Mouse (Mus musculus) heart, embryonic 11.5 days (tissue): ENCODE results near the gene Sema3b. TPM values are rescaled to one million over a fixed set of nuclear protein-coding genes. Genes with fewer than 3 reads are reported as not detected.

Source experiments
- ATAC-seq: fragments of 200-750 bp; cut with Nextera tagmentation; replicated peaks from 2 replicates; pipeline ENCODE4 v1.8.0; 2017; ENCODE audit warnings: moderate library complexity; ENCODE audit not compliant: insufficient number of reproducible peaks, low FRiP score, low TSS enrichment
- H3K27ac ChIP-seq: fragments of 300-500 bp; sonication (generic); 2 replicates; pipeline ENCODE4 v1.5.1; 2014; ENCODE audit warnings: mild to moderate bottlenecking, low read depth, low read length
- H3K27me3 ChIP-seq: fragments of 300-500 bp; sonication (generic); 2 replicates; pipeline ENCODE4 v1.6.1; 2014; ENCODE audit warnings: mild to moderate bottlenecking, low read length, mixed read lengths; ENCODE audit not compliant: control insufficient read depth, insufficient read depth
- H3K36me3 ChIP-seq: fragments of 300-500 bp; sonication (generic); 2 replicates; pipeline ENCODE4 v1.6.1; 2014; ENCODE audit warnings: mild to moderate bottlenecking, low read length, moderate library complexity, mixed read lengths; ENCODE audit not compliant: control insufficient read depth, insufficient read depth
- H3K4me1 ChIP-seq: fragments of 300-500 bp; sonication (generic); 2 replicates; pipeline ENCODE4 v1.6.1; 2014; ENCODE audit warnings: low read length; ENCODE audit not compliant: control insufficient read depth, insufficient read depth
- H3K4me2 ChIP-seq: fragments of 300-500 bp; sonication (generic); 2 replicates; pipeline ENCODE4 v1.6.1; 2014; ENCODE audit warnings: mild to moderate bottlenecking, moderate library complexity
- H3K4me3 ChIP-seq: fragments of 300-500 bp; sonication (generic); 2 replicates; pipeline ENCODE4 v1.5.1; 2014; ENCODE audit warnings: low read depth, low read length
- H3K9ac ChIP-seq: fragments of 300-500 bp; sonication (generic); 2 replicates; pipeline ENCODE4 v1.6.1; 2014; ENCODE audit warnings: mild to moderate bottlenecking, low read depth, low read length, moderate library complexity
- H3K9me3 ChIP-seq: fragments of 300-500 bp; sonication (generic); replicated peaks from 2 replicates; pipeline ENCODE4 v1.6.1; 2016; ENCODE audit warnings: low read length; ENCODE audit not compliant: control insufficient read depth
- WGBS: fragments of 180-500 bp; shearing (Covaris S2); extraction: QIAGEN DNeasy Blood & Tissue Kit; methylation state at CpG from one replicate; pipeline ENCODE4 v1.1.7; 2014; ENCODE audit not compliant: insufficient replicate concordance; 5-methylcytosine and 5-hydroxymethylcytosine counted together
- polyA plus RNA-seq: library from polyadenylated mRNA; unstranded; fragments of >200 nt; fragmentation: Nextera tagmentation; extraction: Ambion mirVana; gene quantifications from 2 replicates; pipeline ENCODE4 v1.2.1, GENCODE M21; 2014

The Sema3b gene
- polyA plus RNA-seq, 1 experiment from 2014 or later = 5.1 TPM

GRCm38 (mm10) chr9:107635279-107636028 is 26.4 kb upstream of the Sema3b start, which contains the start of gene Gnai2:
Gene Gnai2 (minus strand): TSS chr9:107635367.
- Histone ChIP-seq H3K4me2 (peak within 1 kb of the TSS; percentile 100), H3K36me3 (no peaks in the 10 kb centered on the region; the same call in 1 of the 2 replicates), H3K9ac (peak within 1 kb of the TSS; percentile 94), H3K9me3 (no peaks in the 10 kb centered on the region), H3K4me1 (peaks cover 44% of the 10 kb centered on the region), H3K27ac (peak within 1 kb of the TSS; percentile 90), H3K4me3 (peak within 1 kb of the TSS; percentile 97), H3K27me3 (no peaks in the 10 kb centered on the region)
- ATAC-seq = peak; percentile 93
- 3% methylated on average over 38 of the region's 38 CpGs for WGBS

GRCm38 (mm10) chr9:107634406-107635278 is 25.6 kb upstream of the Sema3b start:
- ATAC-seq = 0 out of 2 replicates have a peak, but pooled peaks have one; percentile 0

GRCm38 (mm10) chr9:107633661-107634405 is 24.8 kb upstream of the Sema3b start:
- ATAC-seq = no peak
- Histone ChIP-seq H3K27me3 (no peaks in the 10 kb centered on the region), H3K4me1 (peaks cover 60% of the 10 kb centered on the region), H3K4me2 (peak overlapping the region; percentile 100), H3K4me3 (peak overlapping the region; percentile 97), H3K9me3 (no peaks in the 10 kb centered on the region), H3K27ac (peak overlapping the region; percentile 90), H3K36me3 (no peaks in the 10 kb centered on the region; the same call in 1 of the 2 replicates), H3K9ac (peak overlapping the region; percentile 94)
- WGBS = 2% methylated on average over 15 of the region's 15 CpGs

More at GRCm38 (mm10) chr9:107634406-107635278, 25.6 kb upstream of the Sema3b start:
- Histone ChIP-seq H3K27ac (peak overlapping the region; percentile 90), H3K9ac (peak overlapping the region; percentile 94), H3K27me3 (no peaks in the 10 kb centered on the region), H3K4me3 (peak overlapping the region; percentile 97), H3K36me3 (no peaks in the 10 kb centered on the region; the same call in 1 of the 2 replicates), H3K9me3 (no peaks in the 10 kb centered on the region), H3K4me1 (peaks cover 53% of the 10 kb centered on the region), H3K4me2 (peak overlapping the region; percentile 100)
- WGBS = 2% methylated on average over 35 of the region's 35 CpGs

- peak; percentile 32 for ATAC-seq
- no peaks in the 10 kb centered on the region for H3K27me3 ChIP-seq
- 2% methylated on average over 33 of the region's 33 CpGs for WGBS
- peak overlapping the region; percentile 94 for H3K9ac ChIP-seq
- H3K27ac ChIP-seq = peak overlapping the region; percentile 90
- peaks cover 66% of the 10 kb centered on the region for H3K4me1 ChIP-seq
- peak overlapping the region; percentile 100 for H3K4me2 ChIP-seq
- H3K4me3 ChIP-seq = peak overlapping the region; percentile 97
- H3K9me3 ChIP-seq = no peaks in the 10 kb centered on the region
- no peaks in the 10 kb centered on the region; the same call in 1 of the 2 replicates for H3K36me3 ChIP-seq
Observed at GRCm38 (mm10) chr9:107633091-107633660, 24.1 kb upstream of the Sema3b start.

- WGBS = 74% methylated on average over 6 of the region's 6 CpGs
- H3K27me3 ChIP-seq = no peaks in the 10 kb centered on the region
- peak overlapping the region; percentile 94 for H3K9ac ChIP-seq
- no peaks in the 10 kb centered on the region for H3K9me3 ChIP-seq
- H3K27ac ChIP-seq = peak overlapping the region; percentile 90
- H3K4me2 ChIP-seq = peak overlapping the region; percentile 100
- H3K4me1 ChIP-seq = peaks cover 72% of the 10 kb centered on the region
- peak overlapping the region; percentile 97 for H3K4me3 ChIP-seq
- ATAC-seq = no peak
- H3K36me3 ChIP-seq = no peaks in the 10 kb centered on the region; the same call in 1 of the 2 replicates
Observed at GRCm38 (mm10) chr9:107632478-107632877, 23.4 kb upstream of the Sema3b start.

GRCm38 (mm10) chr9:107631861-107632260 is 22.8 kb upstream of the Sema3b start:
- peaks cover 72% of the 10 kb centered on the region for H3K4me1 ChIP-seq
- peak overlapping the region; percentile 97; the same call in 1 of the 2 replicates for H3K4me3 ChIP-seq
- H3K27me3 ChIP-seq = no peaks in the 10 kb centered on the region
- no peaks in the 10 kb centered on the region for H3K9me3 ChIP-seq
- no peaks in the 10 kb centered on the region; the same call in 1 of the 2 replicates for H3K36me3 ChIP-seq
- ATAC-seq = no peak
- peak overlapping the region; percentile 58 for H3K9ac ChIP-seq
- peak overlapping the region; percentile 29; the same call in 1 of the 2 replicates for H3K27ac ChIP-seq
- peak overlapping the region; percentile 100 for H3K4me2 ChIP-seq
- 85% methylated on average over 8 of the region's 8 CpGs for WGBS

- Histone ChIP-seq H3K4me3 (no peak overlapping the region), H3K27me3 (no peaks in the 10 kb centered on the region), H3K36me3 (no peaks in the 10 kb centered on the region; the same call in 1 of the 2 replicates), H3K27ac (peak overlapping the region; percentile 29; the same call in 1 of the 2 replicates), H3K4me2 (no peak overlapping the region), H3K9ac (peak overlapping the region; percentile 22; the same call in 1 of the 2 replicates), H3K9me3 (no peaks in the 10 kb centered on the region), H3K4me1 (peaks cover 74% of the 10 kb centered on the region)
- no peak for ATAC-seq
- 73% methylated on average over 9 of the region's 9 CpGs for WGBS
Observed at GRCm38 (mm10) chr9:107631311-107631826, 22.3 kb upstream of the Sema3b start.
